Mouse (Mus musculus) thymus, adult 2 months (tissue): ENCODE data around the gene Ramp3.

Experiments used
- CTCF ChIP-seq: fragments of 200-500 bp; IDR thresholded peaks from 2 replicates; pipeline ENCODE4 v1.5.1; 2012; ENCODE audit warnings: mild to moderate bottlenecking, control low read depth, low read length, moderate library complexity, borderline replicate concordance; ENCODE audit not compliant: control insufficient read depth, poor library complexity, insufficient read depth; ENCODE audit errors: extremely low read depth
- POLR2A ChIP-seq: fragments of 200-500 bp; IDR thresholded peaks from 2 replicates; pipeline ENCODE4 v1.6.1; 2012; ENCODE audit warnings: mild to moderate bottlenecking, low read length, control low read depth, moderate library complexity; ENCODE audit not compliant: control insufficient read depth, poor library complexity, insufficient read depth; ENCODE audit errors: extremely low read depth

DNA sequence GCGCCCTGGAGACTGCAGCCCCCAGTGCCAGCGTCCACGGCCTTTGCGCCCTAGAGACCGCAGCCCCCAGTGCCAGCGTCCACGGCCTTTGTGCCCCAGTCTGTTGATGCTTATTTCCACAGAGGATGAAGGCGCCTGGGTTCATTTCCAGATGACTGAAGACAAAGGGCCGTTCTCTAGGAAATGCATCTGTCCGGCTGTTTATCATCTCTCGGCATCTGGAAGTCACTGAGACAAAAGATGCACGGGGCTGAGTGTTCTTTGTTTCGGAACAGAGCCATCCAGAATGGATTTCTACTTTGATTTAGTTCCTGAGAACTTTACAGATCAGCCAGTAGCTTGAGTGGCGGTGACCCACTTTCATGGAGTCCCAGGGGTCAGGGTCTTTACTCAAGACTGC, 2.9 kb downstream of the Ramp3 start:
- TF ChIP-seq POLR2A (no peak), CTCF (no peak)
